Comparison of ENCODE assay signal across 21 mouse cellular contexts in genomic region chr14:31602616-31602979, GRCm38 (mm10). TPM values are rescaled to one million over a fixed set of nuclear protein-coding genes. Genes with fewer than 3 reads are reported as not detected.
A peak's percentile ranks its signal among the peaks of the same experiment; 100 is the strongest.
DNase-seq lines count a peak whose midpoint lies in the region; ATAC-seq lines count a peak whose summit lies in the region.
"Not testable (repeated sequence)": the region's sequence is repeated elsewhere in the genome, so short reads cannot be mapped to it uniquely, and the experiment has no call there.
"Had no signal": no experiment of that assay in that cellular context is flagged by ENCODE, and none has a peak within 500 bp of the region (broad histone marks: within the 10 kb centered on the region; RNA-seq: fewer than 3 reads in every experiment).

No protein-coding gene starts in this region.

- 30% methylated on average over 6 of the region's 6 CpGs for whole genome bisulfite sequencing in liver, embryonic 13.5 days (ENCODE audit: insufficient replicate concordance)
- WGBS in liver, embryonic 16.5 days (ENCODE audit: insufficient replicate concordance), result 41% methylated on average over 6 of the region's 6 CpGs
- 79% methylated on average over 6 of the region's 6 CpGs for WGBS in stomach, embryonic 15.5 days

- H3K27me3 ChIP-seq in liver, embryonic 13.5 days; liver, embryonic 16.5 days (ENCODE audit: control insufficient read depth, insufficient read depth, low read depth, low read length); stomach, embryonic 15.5 days (replicated peaks): not testable (repeated sequence)

- DNase-seq in c-Kit-positive CD71-positive TER-119-positive erythroid progenitor cells, embryonic 14.5 days (ENCODE audit: low spot score), result peak; percentile 75
- peak; percentile 70 for DNase-seq in liver
- DNase-seq in liver, embryonic 13.5 days, result peak; percentile 70

- H3K9me3 ChIP-seq in liver, embryonic 13.5 days (replicated peaks); liver, embryonic 16.5 days (replicated peaks; ENCODE audit: control insufficient read depth, low read length); stomach, embryonic 15.5 days: not testable (repeated sequence)

- not testable (repeated sequence) for H3K4me3 ChIP-seq in liver, embryonic 13.5 days (replicated peaks); liver, embryonic 16.5 days (ENCODE audit: low read depth, low read length); stomach, embryonic 15.5 days (replicated peaks)

- not testable (repeated sequence) for H3K4me2 ChIP-seq in liver, embryonic 13.5 days; stomach, embryonic 15.5 days
- peak overlapping the region; percentile 24; the same call in 1 of the 2 replicates for H3K4me2 ChIP-seq in liver, embryonic 16.5 days (ENCODE audit: low read depth, low read length)

- peak; percentile 97 for ATAC-seq in liver, embryonic 13.5 days (ENCODE audit: low read depth)
- ATAC-seq in liver, embryonic 16.5 days (ENCODE audit: low read depth), result peak; percentile 97
- peak; percentile 90 for ATAC-seq in megakaryocyte-erythroid progenitor cell, adult 5-6 weeks (replicated peaks; ENCODE audit: low FRiP score, low TSS enrichment, poor library complexity, severe bottlenecking)
- ATAC-seq in stomach, embryonic 15.5 days (ENCODE audit: insufficient read depth, low FRiP score, low read depth), result peak; percentile 56; the same call in 1 of the 2 replicates

- peaks cover 30% of the 10 kb centered on the region for H3K4me1 ChIP-seq in liver, embryonic 13.5 days (replicated peaks)
- H3K4me1 ChIP-seq in liver, embryonic 16.5 days (ENCODE audit: control insufficient read depth, low read depth, low read length), result peaks cover 15% of the 10 kb centered on the region
- not testable (repeated sequence) for H3K4me1 ChIP-seq in stomach, embryonic 15.5 days

- H3K9ac ChIP-seq in liver, embryonic 13.5 days; liver, embryonic 16.5 days (ENCODE audit: low read depth, low read length); stomach, embryonic 15.5 days: not testable (repeated sequence)

- not testable (repeated sequence) for H3K36me3 ChIP-seq in liver, embryonic 13.5 days; liver, embryonic 16.5 days (ENCODE audit: control insufficient read depth, insufficient read depth); stomach, embryonic 15.5 days

- H3K27ac ChIP-seq in liver, embryonic 13.5 days, result peak overlapping the region; percentile 6; the same call in 1 of the 2 replicates
- H3K27ac ChIP-seq in liver, embryonic 16.5 days (ENCODE audit: low read length), result 0 out of 2 replicates have a peak overlapping the region, but pooled peaks have one; percentile 17
- not testable (repeated sequence) for H3K27ac ChIP-seq in stomach, embryonic 15.5 days

RNA-seq across cellular contexts. Expression of gene Colq, which starts 11.5 kb away (rescaled TPM):
- 0.08 and 0.10 TPM in 2 replicates for polyA plus RNA-seq in liver, embryonic 13.5 days (2015; fragmentation: Nextera tagmentation; extraction: Ambion mirVana)
- 0.29 and 0.48 TPM in 2 replicates for polyA plus RNA-seq in liver, embryonic 16.5 days (2015; fragmentation: Nextera tagmentation; extraction: Ambion mirVana)
- 0.76 TPM in 1 of 2 replicates, not detected in the other for total RNA-seq in megakaryocyte-erythroid progenitor cell, adult 5-6 weeks (2014; fragmentation: Nextera tagmentation)
- not detected in 2 replicates for total RNA-seq in megakaryocyte-erythroid progenitor cell, adult 5-6 weeks (2017)
- 0.63 and 1.1 TPM in 2 replicates for polyA plus RNA-seq in stomach, embryonic 15.5 days (2015; fragmentation: Nextera tagmentation; extraction: Ambion mirVana)
- total RNA-seq: adrenal gland, adult 2 months; common myeloid progenitor, adult 5-6 weeks; granulocyte monocyte progenitor cell, adult 5-6 weeks; MEL had no signal
- polyA plus RNA-seq: C2C12; erythroblast, embryonic 14.5 days; forebrain, embryonic 13.5 days; forebrain, embryonic 16.5 days; hindbrain, embryonic 11.5 days had no signal

RNA-seq across cellular contexts. Expression of gene Gm49387, which starts 38.1 kb away (rescaled TPM):
- polyA plus RNA-seq in liver, embryonic 13.5 days (2015; fragmentation: Nextera tagmentation; extraction: Ambion mirVana), result 0.69 TPM in 1 of 2 replicates, not detected in the other
- polyA plus RNA-seq in liver, embryonic 16.5 days (2015; fragmentation: Nextera tagmentation; extraction: Ambion mirVana), result 2.1 and 5.1 TPM in 2 replicates
- total RNA-seq in megakaryocyte-erythroid progenitor cell, adult 5-6 weeks (2014; fragmentation: Nextera tagmentation), result not detected in 2 replicates
- not detected in 2 replicates for total RNA-seq in megakaryocyte-erythroid progenitor cell, adult 5-6 weeks (2017)
- polyA plus RNA-seq in stomach, embryonic 15.5 days (2015; fragmentation: Nextera tagmentation; extraction: Ambion mirVana), result not detected in 2 replicates
- total RNA-seq: adrenal gland, postnatal 4 days; common myeloid progenitor, adult 5-6 weeks; gastrocnemius, adult 18-20 months; granulocyte monocyte progenitor cell, adult 5-6 weeks; hindbrain, postnatal 0 days; MEL had no signal
- polyA plus RNA-seq: adrenal gland, adult 2 months; C2C12; cerebellum, adult 2 months; erythroblast, embryonic 14.5 days; forebrain, embryonic 13.5 days; forebrain, embryonic 16.5 days; heart, embryonic 13.5 days; hindbrain, embryonic 14.5 days; hindbrain, postnatal 0 days had no signal

RNA-seq across cellular contexts. Expression of gene Btd, which starts 38.2 kb away (rescaled TPM):
- polyA plus RNA-seq in liver, embryonic 13.5 days (2015; fragmentation: Nextera tagmentation; extraction: Ambion mirVana), result 8.9 TPM in 2 replicates
- 13.0 and 15.4 TPM in 2 replicates for polyA plus RNA-seq in liver, embryonic 16.5 days (2015; fragmentation: Nextera tagmentation; extraction: Ambion mirVana)
- 5.4 and 10.4 TPM in 2 replicates for total RNA-seq in megakaryocyte-erythroid progenitor cell, adult 5-6 weeks (2014; fragmentation: Nextera tagmentation)
- total RNA-seq in megakaryocyte-erythroid progenitor cell, adult 5-6 weeks (2017), result 5.6 and 7.4 TPM in 2 replicates
- polyA plus RNA-seq in stomach, embryonic 15.5 days (2015; fragmentation: Nextera tagmentation; extraction: Ambion mirVana), result 27.5 and 27.6 TPM in 2 replicates

RNA-seq across cellular contexts. Expression of gene Hacl1, which starts 38.5 kb away (rescaled TPM):
- 8.1 and 9.6 TPM in 2 replicates for polyA plus RNA-seq in liver, embryonic 13.5 days (2015; fragmentation: Nextera tagmentation; extraction: Ambion mirVana)
- 15.9 and 16.1 TPM in 2 replicates for polyA plus RNA-seq in liver, embryonic 16.5 days (2015; fragmentation: Nextera tagmentation; extraction: Ambion mirVana)
- total RNA-seq in megakaryocyte-erythroid progenitor cell, adult 5-6 weeks (2014; fragmentation: Nextera tagmentation), result 5.2 and 13.0 TPM in 2 replicates
- total RNA-seq in megakaryocyte-erythroid progenitor cell, adult 5-6 weeks (2017), result 15.4 and 29.6 TPM in 2 replicates
- polyA plus RNA-seq in stomach, embryonic 15.5 days (2015; fragmentation: Nextera tagmentation; extraction: Ambion mirVana), result 13.0 and 13.8 TPM in 2 replicates
